Mouse (Mus musculus) CH12F3 (cell line): Measurements from ENCODE around the gene Cdc42.

Source experiments
- in situ Hi-C: fragments of 300-500 bp; cut with MboI; formaldehyde crosslinking; loops from 2 replicates; pipeline ENCODE4 v1.14.3; 2020; ENCODE audit warnings: low sequenced_read_pairs

Gene Cdc42

DNA sequence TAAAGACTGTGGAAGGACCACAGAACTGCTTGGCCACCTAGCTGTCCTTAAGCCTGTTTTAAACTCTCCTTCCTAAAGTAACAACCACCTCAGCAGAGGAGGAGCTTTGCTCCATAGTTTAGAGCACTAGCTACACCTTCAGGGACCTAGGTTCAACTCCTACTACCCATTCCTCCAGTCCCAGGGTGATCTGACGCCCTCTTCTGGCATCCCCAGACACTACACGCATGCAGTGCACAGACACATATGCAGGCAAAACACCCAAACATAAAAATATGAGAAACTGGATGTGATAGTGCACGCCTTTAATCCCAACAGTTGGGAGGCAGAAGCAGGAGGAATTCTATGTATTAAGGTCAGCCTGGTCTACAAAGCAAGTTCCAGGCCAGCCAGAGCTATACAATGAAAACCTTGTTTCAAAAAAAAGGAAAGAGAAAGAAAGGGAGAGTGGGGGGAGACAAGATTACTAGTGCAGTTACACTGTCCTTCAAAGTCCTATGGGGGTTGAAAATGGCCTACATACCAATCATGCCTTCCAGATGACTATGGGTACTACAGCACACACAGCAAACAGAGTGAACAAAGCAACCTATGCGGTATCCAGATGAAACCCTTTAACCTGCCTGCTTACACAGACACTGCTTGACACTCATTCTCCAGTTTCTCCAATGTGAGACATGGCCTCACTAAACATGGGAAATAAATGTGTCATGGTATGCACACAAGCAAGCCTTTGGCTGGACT is 41.3 kb downstream of the Cdc42 start:
- in situ Hi-C loops, result no loop called here

DNA sequence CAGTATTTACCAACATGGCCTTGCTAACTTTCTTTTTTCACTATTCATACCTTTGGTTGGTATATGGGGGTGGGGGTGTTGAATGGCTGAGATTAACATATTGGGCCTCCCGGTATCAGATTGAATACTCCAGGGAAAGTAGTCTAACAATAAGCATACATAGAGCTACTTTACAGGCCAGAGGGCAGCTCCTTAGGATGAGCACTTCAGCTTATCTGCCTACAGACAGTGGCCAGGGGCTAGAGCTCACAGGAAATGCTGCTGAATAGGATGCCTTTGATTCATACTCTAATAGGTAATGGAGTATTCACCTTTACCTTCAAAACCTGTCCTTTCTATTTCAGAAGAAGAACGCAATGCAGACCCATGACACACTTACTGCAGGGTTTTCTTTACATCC is 42.5 kb downstream of the Cdc42 start:
- in situ Hi-C loops, result no loop called here

DNA sequence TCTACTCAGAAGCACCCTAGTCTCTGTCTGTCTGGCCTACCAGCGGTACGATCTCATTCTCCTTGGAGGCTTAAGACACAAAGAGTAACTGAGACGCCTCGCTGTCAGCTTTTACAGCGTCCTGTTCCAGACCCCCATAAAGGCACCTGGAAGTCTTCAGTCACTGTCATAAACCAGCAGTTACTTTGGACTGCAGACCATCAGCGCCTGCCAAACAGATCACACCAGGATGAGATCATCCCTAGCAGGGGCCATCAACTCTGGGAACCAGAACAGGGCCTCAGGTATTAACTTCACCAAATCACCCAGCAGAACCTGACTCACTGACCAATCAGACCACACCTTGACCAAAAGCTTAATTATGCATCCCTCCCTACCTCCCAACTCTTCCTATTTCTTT is 43.0 kb downstream of the Cdc42 start:
- in situ Hi-C loops, result no loop called here

DNA sequence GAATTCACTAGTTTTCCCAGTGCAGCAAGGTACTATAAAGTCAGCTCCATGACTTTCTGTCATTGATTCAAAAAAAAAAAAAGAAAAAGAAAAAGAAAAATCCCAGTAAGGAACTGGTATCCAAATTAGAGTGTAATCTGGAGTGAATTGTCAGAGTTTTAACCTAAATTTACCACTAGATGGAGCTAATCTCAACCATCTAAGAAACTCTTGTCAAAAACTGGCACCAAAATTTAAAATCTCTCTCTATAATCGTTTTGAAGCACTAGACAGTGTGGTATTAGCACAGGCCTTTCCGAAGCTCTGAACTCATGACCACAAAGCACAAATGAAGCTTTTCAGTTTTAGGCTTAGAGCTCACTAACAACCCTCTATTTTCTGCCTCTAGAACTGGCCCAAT is 44.0 kb downstream of the Cdc42 start:
- in situ Hi-C loops, result no loop called here

DNA sequence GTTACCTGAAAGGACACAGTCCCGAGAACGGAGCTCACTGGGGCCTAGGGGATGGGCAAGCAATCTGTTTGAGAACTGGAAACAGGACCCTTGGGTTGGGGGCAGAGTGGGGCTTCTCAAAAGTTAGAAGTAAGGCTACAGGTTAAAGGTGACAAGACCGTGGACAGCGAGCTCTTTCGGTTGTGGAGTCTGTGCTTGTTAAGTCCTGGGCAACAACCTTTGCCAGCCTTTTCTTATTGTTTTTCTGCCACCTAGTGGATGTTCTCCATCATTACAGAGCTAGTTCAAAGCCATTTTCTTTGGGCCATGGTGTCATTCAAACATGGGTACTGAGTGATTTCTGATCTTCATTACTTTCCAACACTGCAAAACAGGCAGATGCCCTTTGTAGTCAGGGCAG is 49.1 kb downstream of the Cdc42 start:
- in situ Hi-C loops, result no loop called here

DNA sequence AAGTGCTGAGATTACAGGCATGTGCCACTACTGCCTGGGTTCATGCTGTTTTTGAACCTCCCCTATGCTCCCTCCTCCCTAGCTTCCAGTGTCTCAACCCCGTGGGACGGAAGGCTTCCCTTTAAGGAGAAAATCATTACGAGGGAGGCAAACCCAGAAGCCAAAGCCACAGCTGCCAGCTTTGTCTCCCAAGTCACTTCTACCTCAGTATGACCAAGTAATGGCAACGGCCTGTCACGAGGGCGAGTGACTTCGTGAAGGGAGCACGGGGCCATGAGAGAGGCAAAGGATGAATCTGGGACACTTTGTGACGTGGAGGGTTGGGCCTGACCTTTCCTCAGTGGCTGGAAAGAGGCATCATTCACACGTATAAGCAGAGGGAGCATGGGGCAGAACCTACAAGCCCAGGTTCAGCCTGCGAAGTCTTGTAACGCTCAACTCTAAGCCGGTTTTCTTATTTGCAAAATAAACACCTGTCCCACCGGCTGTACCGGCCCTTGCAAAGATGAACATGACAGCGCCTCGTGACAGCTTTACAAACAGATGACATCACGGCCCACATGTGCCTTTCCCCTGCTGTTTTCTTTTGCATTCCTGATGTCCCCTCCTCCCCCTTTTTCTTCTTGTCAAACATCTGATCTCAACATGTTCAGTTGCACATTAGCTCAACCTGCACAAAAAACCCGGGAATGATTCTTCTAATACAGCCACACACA is 50.4 kb downstream of the Cdc42 start:
- in situ Hi-C loops, result no loop called here

DNA sequence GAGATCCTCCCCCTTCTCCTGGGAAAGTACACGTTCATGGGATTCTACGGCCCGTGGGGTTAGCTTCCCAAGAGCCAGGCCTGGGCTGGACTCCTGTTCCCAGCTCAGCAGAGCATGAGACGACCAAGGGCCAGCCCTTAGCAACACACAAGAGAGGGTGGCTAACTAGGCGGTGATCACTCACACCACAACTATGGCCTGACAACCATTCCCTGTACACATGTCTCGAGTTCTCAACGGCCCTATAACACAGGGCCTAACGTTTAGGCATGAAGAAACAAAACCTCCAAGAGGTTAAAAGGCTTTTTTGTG is 51.0 kb downstream of the Cdc42 start:
- in situ Hi-C loops, result no loop called here

DNA sequence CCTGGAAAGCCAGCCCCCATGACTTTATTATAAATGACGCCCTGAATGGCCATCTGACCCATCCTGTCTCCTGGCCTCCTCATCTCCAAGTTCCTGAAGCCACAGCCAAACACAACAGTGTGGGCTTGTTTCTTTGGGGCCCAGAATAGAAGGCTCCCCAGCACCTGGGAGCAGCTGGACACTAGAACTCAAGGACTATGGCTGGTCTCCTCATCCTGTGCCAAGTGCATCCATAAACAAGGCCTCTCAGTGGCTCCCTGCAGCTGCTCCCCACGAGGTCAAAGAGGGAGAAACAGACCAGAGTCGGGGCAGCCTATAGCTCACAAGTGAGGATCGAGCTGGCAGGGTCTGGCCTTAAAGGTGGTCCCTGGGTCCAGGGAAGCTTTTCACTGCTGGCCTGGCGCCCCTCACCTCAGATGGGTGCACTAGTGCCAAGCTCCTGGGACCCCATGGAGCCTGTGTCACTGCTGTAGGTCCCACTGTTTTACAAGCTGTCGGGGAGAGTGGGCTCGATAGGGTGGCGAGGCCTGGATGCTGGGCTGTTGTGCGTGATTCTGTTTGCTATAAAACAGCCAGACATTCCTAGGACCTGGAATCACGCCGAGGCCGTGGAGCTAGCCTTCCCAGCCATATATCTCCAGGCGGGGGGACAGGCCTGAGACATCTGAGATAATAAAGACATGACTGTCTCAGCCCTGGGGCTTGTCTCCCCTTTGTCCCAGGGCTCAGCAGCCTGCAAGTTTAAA is 51.5 kb downstream of the Cdc42 start:
- in situ Hi-C loops, result no loop called here

DNA sequence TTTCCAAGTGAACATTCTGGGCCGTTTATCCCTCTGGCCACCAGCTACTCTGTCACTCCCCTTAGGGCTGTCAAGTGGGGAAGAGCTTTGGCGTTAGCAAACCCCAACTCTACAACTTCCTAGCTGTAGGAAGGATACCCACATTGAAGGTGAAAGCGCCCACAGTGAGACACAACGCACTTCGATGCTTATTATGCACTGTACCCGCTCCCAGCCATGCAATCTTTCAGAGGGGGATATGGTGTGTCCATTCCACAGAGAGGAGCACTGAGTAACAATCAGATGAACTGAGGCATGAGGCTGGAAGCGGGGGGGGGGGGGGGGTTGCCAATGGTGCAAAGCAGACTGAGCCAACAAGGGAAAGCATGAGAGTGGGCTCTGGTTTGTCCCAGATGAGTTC is 52.5 kb downstream of the Cdc42 start:
- in situ Hi-C loops, result no loop called here

DNA sequence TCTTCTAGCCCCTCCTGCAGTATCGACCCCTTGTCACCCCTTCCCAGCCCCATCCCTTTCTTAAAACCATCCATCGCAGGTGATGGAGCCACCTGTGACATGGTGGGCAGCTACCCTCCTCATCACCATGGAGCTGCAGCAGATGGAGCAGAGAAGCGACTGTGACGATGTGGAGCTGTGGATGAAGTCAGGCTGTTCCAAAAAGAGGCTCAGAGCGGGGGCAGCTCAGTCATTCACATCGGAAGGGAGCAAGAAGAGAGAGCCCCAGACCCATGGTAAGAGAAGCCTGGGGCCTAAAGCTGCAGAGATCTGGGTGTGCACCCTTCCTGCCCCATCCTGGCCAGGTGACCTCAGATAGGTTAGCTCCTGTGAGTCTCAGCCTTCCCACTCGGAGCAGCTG is 53.4 kb downstream of the Cdc42 start:
- in situ Hi-C loops, result no loop called here

DNA sequence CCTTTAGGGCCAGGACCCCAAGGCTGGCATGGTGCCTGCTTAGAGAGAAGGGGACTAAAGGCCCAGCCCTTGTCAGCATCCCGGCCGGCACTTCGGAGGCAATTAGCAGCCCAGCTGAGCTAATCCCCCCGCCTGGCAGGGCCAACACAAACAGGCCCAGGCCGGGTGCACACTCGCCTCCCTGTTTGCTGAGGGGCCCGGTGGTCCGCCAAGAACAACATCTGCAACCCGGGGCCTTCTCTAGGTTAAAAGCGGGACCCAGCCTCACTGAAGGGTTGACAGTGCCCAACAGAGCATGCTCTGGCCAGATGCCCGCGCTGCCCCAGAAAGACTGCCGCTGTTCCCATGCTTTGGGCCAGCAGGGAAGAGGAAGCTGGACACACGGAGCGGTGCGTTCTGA is 55.9 kb downstream of the Cdc42 start:
- in situ Hi-C loops, result no loop called here

DNA sequence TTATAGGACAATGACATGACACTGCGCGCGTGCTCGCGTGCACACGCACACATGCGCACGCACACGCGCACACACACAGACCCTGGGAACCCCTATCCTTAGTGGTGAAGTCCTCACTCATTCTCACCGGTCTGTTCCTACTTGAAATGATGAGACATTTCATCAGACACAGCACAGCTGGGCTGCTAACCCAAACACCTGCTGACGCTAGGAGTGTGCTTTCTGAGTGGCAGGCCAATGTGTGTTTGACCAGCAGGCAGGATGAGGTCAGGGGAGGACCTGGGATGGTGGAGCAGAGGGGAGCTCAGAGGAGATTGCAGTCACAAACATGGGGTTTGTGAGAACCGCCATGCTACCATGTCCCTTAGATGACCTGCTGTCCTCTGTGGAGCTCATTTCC is 57.3 kb downstream of the Cdc42 start:
- in situ Hi-C loops, result no loop called here

DNA sequence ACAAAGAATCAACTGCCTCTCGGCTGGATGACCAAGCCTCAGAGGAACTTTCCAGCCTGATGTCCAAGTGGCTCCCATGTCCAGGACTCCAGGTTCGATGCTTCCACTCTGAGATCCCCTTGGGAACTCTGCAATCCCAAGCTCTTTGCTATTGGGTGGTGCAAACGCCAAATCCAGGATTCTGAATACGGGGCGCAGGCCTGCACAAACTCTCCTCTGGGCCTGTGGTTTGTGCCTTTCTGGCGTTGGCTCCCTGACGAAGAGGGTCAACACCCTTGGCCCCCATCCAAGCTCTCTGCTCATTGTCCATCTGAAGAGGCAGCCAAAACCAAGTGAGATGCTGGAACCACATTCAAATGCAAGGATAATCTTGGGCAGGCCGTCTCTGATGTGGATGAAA is 59.1 kb downstream of the Cdc42 start:
- in situ Hi-C loops, result loop anchor here (25.0 kb wide), 1 partner anchor 411 kb away; the partner anchor contains the start of genes C1qa, C1qb and C1qc

DNA sequence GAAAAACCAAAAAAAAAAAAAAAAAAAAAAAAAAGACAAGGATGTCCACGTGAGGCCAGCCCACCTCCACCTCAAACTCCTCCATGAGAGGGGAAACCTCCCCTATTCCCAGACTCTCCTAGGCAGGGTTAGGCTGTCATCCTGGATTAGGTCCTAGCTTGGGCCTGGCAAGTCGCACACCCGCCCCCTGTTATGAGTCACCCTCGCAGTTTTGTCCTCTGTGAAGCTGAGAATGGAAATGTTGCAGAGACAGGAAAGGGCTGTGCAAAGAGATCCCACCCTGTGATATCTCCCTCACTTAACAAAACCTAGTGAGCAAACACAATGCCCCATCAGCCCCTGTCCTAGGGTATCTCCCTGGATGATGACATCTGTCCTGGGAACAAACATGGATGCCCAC is 59.9 kb downstream of the Cdc42 start:
- in situ Hi-C loops, result loop anchor here (25.0 kb wide), 1 partner anchor 410 kb away; the partner anchor contains the start of genes C1qa, C1qb and C1qc

DNA sequence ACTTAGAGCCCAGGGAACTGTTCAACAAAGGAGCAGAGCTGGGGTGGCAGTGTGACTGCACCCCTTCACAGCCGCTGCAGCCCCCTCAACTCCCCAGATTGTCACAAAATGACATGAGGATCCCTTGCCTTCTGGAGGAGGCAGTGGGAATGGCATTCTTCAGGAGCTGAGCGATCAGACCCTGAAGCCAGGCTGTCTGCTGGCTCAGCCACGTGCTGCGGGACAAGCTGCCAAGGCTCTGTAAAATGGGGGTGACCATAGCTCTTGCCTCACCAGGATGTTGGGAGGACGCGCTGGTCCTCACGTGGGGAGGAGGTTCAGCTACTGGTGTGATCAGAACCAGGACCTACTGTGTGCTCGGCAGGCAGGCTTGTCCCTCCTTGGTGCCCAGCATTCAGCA is 62.6 kb downstream of the Cdc42 start:
- in situ Hi-C loops, result loop anchor here (25.0 kb wide), 1 partner anchor 408 kb away; the partner anchor contains the start of genes C1qa, C1qb and C1qc

DNA sequence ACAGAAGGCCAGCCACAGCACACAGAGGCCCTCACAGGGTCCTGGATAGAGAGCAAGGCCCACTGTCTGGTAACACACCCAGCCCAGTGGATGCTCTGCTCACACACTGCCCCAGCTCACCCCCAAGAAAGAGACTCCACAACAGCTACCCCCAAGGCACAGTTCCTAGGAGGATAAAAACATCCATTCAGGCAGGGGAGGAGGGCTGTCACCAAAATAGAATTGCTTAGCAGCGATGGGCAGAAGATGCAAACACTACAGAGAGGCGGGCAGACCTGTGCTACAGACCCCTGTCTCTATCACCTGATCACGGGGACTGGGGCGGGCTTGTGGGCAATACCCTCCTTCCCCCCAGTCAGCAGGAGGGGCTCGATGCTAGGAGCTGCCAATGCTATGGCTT is 63.0 kb downstream of the Cdc42 start:
- in situ Hi-C loops, result loop anchor here (25.0 kb wide), 1 partner anchor 407 kb away; the partner anchor contains the start of genes C1qa, C1qb and C1qc

DNA sequence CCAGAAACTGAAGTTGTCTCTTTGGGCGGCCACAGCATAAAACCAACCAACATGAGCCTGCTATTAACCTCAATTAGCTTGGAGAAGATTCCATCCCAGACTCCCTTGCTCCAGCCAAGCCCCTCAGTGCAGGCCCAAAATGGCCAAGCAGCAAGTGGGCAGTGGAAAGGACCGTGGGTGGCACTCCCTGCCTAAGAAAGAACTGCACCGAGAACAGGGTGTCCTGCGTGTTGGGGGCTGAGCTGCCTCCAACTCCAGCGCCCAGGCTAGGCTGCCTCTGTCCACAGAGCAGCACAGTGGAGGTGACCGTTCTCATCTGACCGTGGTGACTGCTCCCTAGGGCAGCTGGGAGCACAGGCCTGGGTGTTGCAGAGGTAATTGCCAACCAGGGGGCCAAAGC is 63.5 kb downstream of the Cdc42 start:
- in situ Hi-C loops, result loop anchor here (25.0 kb wide), 1 partner anchor 407 kb away; the partner anchor contains the start of genes C1qa, C1qb and C1qc

DNA sequence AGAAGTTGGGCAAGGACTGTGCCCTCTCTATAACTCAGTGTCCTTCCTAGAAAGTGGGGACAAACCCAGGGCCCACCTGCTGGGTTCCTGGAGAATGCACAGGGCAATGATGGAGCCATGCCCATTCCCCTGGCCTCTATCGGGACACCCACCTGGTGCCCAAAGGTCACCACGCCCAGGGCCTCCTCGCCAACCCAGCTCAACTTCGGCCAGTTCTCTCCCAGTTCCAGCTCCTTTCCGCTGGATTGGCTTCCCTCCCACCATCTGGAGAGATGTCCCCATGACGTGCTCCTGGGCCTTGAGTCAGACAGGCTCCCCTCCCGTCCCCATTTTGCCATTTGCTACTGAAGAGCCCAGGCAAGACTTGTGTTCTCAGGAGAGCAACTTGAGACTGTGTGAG is 64.9 kb downstream of the Cdc42 start:
- in situ Hi-C loops, result loop anchor here (25.0 kb wide), 1 partner anchor 405 kb away; the partner anchor contains the start of genes C1qa, C1qb and C1qc

DNA sequence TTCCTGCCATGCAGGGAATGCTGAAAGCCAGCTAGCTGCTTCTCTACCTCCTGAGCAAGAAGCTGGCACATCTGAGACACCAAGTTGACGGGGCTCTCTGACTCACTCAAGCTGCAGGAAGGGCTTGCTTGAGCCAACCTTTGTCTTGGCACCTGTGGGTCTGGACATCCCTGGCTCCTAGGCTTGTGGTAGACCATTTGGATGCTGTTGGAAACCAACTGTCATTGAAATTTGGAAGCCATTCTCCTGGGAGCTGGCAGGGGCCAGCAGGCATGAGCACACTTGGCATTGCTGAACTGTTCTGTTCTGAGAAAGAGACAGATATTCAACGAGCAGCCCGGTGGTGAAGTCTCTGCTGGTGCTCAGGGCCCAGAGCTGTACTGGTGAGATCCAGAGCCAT is 67.3 kb downstream of the Cdc42 start:
- in situ Hi-C loops, result loop anchor here (25.0 kb wide), 1 partner anchor 403 kb away; the partner anchor contains the start of genes C1qa, C1qb and C1qc

DNA sequence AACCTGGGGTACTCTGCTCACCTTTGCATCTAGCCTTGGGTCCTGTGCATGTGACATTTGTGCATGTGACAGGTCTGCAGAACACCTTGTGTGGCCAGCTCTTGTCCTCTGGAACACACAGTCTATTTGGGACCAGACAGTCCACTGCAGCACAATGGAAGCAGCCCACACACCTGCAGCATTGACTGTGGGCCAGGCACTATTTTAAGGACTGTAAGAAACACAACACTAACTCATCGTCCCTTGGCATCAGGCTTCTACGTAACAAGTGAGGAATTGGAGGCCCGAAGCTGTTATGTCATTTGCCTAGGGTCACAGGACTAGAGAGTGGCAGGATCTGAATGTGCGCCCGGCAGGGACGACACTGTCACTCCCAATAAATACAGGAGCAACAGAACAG is 67.8 kb downstream of the Cdc42 start:
- in situ Hi-C loops, result loop anchor here (5.0 to 25.0 kb wide), 2 partner anchors 212 to 402 kb away; partner anchors contain the start of genes C1qa, C1qb and C1qc

DNA sequence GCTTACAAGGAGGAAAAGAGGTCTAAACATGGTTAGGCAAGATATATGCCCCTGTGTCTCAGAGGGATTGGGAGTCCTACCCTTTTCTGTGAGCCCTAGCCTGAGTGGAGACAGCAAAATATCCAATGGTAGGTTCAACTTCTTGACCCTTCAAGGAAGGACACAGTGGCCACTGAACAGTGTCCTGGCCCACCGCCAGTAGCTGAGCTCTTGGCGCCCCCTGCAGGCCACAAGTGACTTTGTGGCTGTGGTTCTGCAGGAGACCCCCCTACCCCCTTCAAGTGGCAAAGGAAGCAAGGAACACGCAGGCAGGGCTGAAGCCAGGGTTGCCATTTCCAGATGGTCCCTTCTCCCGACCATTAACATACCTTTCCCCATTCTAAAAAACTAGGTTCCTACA is 69.7 kb downstream of the Cdc42 start:
- in situ Hi-C loops, result loop anchor here (5.0 to 25.0 kb wide), 2 partner anchors 211 to 401 kb away; partner anchors contain the start of genes C1qa, C1qb and C1qc
